Mouse (Mus musculus) heart, adult 2 months (tissue): Measurements from ENCODE around the gene Iscu.

Source experiments
- CTCF ChIP-seq: fragments of 200-600 bp; IDR thresholded peaks from 2 replicates; pipeline ENCODE4 v1.8.1; 2022; ENCODE audit warnings: antibody characterized with exemption, mild to moderate bottlenecking, moderate library complexity
- EP300 ChIP-seq: fragments of 200-500 bp; IDR thresholded peaks from 2 replicates; pipeline ENCODE4 v1.6.1; 2011; ENCODE audit warnings: low read depth, low read length, control low read depth; ENCODE audit not compliant: insufficient read depth
- POLR2A ChIP-seq: fragments of 200-500 bp; IDR thresholded peaks from 2 replicates; pipeline ENCODE4 v1.6.1; 2011; ENCODE audit warnings: mild to moderate bottlenecking, low read depth, low read length, control low read depth; ENCODE audit not compliant: insufficient read depth

GRCm38 (mm10) chr5:113808177-113808576 is 35.6 kb downstream of the Iscu start:
- TF ChIP-seq CTCF = no peak
- no peak for TF ChIP-seq POLR2A
- no peak for TF ChIP-seq EP300
